Mouse (Mus musculus) embryonic facial prominence, embryonic 13.5 days (tissue): ENCODE data around the gene Ddx41. TPM values are rescaled to one million over a fixed set of nuclear protein-coding genes. Genes with fewer than 3 reads are reported as not detected.

Experiments used
- ATAC-seq: fragments of 200-750 bp; cut with Nextera tagmentation; 2 replicates; pipeline ENCODE4 v1.8.0; 2017; ENCODE audit warnings: low read depth; ENCODE audit not compliant: insufficient number of reproducible peaks, insufficient read depth, low FRiP score, low TSS enrichment
- H3K27ac ChIP-seq: fragments of 300-500 bp; sonication (generic); 2 replicates; pipeline ENCODE4 v1.5.1; 2015; ENCODE audit warnings: moderate library complexity, mild to moderate bottlenecking, inconsistent platforms
- H3K27me3 ChIP-seq: fragments of 300-500 bp; sonication (generic); 2 replicates; pipeline ENCODE4 v1.6.1; 2015; ENCODE audit warnings: mild to moderate bottlenecking, inconsistent platforms
- H3K36me3 ChIP-seq: fragments of 300-500 bp; sonication (generic); 2 replicates; pipeline ENCODE4 v1.6.1; 2015; ENCODE audit warnings: mild to moderate bottlenecking, inconsistent platforms
- H3K4me1 ChIP-seq: fragments of 300-500 bp; sonication (generic); 2 replicates; pipeline ENCODE4 v1.6.1; 2015; ENCODE audit warnings: inconsistent platforms
- H3K4me2 ChIP-seq: fragments of 300-500 bp; sonication (generic); 2 replicates; pipeline ENCODE4 v1.6.1; 2015; ENCODE audit warnings: moderate library complexity, mild to moderate bottlenecking, inconsistent platforms
- H3K4me3 ChIP-seq: fragments of 300-500 bp; sonication (generic); 2 replicates; pipeline ENCODE4 v1.5.1; 2015; ENCODE audit warnings: mild to moderate bottlenecking, inconsistent platforms
- H3K9ac ChIP-seq: fragments of 300-500 bp; sonication (generic); 2 replicates; pipeline ENCODE4 v1.6.1; 2015; ENCODE audit warnings: mild to moderate bottlenecking, inconsistent platforms
- H3K9me3 ChIP-seq: fragments of 300-500 bp; sonication (generic); 2 replicates; pipeline ENCODE4 v1.6.1; 2016; ENCODE audit warnings: inconsistent platforms
- WGBS: fragments of 180-500 bp; shearing (Covaris S2); methylation state at CpG from one replicate; pipeline ENCODE4 v1.1.7; 2015; ENCODE audit warnings: mixed read lengths; 5-methylcytosine and 5-hydroxymethylcytosine counted together
- polyA plus RNA-seq: library from polyadenylated mRNA; unstranded; fragments of >200 nt; fragmentation: Nextera tagmentation; extraction: Ambion mirVana; gene quantifications from 2 replicates; pipeline ENCODE4 v1.2.1, GENCODE M21; 2015

Gene Ddx41
- polyA plus RNA-seq, 1 experiment from 2014 or later, result 80.0 TPM

- no peak overlapping the region for H3K4me3 ChIP-seq
- peaks cover 21% of the 10 kb centered on the region for H3K4me1 ChIP-seq
- no peaks in the 10 kb centered on the region for H3K9me3 ChIP-seq
- no peak overlapping the region for H3K27ac ChIP-seq
- H3K9ac ChIP-seq, result no peak overlapping the region
- no peak for ATAC-seq
- WGBS, result 89% methylated on average over 2 of the region's 2 CpGs
- no peak overlapping the region for H3K4me2 ChIP-seq
- no peaks in the 10 kb centered on the region for H3K27me3 ChIP-seq
- peaks cover 25% of the 10 kb centered on the region for H3K36me3 ChIP-seq
Observed at GRCm38 (mm10) chr13:55567949-55568348, 31.5 kb upstream of the Ddx41 start.

GRCm38 (mm10) chr13:55567001-55567400, 30.5 kb upstream of the Ddx41 start:
- Histone ChIP-seq H3K9ac (no peak overlapping the region), H3K27me3 (no peaks in the 10 kb centered on the region), H3K4me1 (peaks cover 17% of the 10 kb centered on the region), H3K36me3 (peaks cover 27% of the 10 kb centered on the region), H3K4me2 (no peak overlapping the region), H3K4me3 (no peak overlapping the region), H3K27ac (no peak overlapping the region), H3K9me3 (no peaks in the 10 kb centered on the region)
- WGBS, result 88% methylated on average over 6 of the region's 6 CpGs
- ATAC-seq, result no peak

- Histone ChIP-seq H3K27me3 (no peaks in the 10 kb centered on the region), H3K36me3 (peaks cover 38% of the 10 kb centered on the region), H3K9me3 (no peaks in the 10 kb centered on the region), H3K9ac (no peak overlapping the region), H3K4me3 (no peak overlapping the region), H3K4me2 (no peak overlapping the region), H3K4me1 (peaks cover 4% of the 10 kb centered on the region; the same call in 1 of the 2 replicates), H3K27ac (no peak overlapping the region)
- no peak for ATAC-seq
- WGBS, result 59% methylated on average over 7 of the region's 7 CpGs
Observed at GRCm38 (mm10) chr13:55563266-55563879, 26.9 kb upstream of the Ddx41 start.

- H3K27ac ChIP-seq, result no peak overlapping the region
- peaks cover 67% of the 10 kb centered on the region for H3K36me3 ChIP-seq
- H3K4me3 ChIP-seq, result no peak overlapping the region
- H3K4me2 ChIP-seq, result no peak overlapping the region
- ATAC-seq, result no peak
- H3K4me1 ChIP-seq, result no peaks in the 10 kb centered on the region
- WGBS, result 90% methylated on average over 6 of the region's 6 CpGs
- H3K9me3 ChIP-seq, result no peaks in the 10 kb centered on the region
- no peaks in the 10 kb centered on the region for H3K27me3 ChIP-seq
- no peak overlapping the region for H3K9ac ChIP-seq
Observed at GRCm38 (mm10) chr13:55557499-55557898, 21.0 kb upstream of the Ddx41 start.

- 92% methylated on average over 9 of the region's 9 CpGs for WGBS
- peaks cover 76% of the 10 kb centered on the region for H3K36me3 ChIP-seq
- H3K27ac ChIP-seq, result no peak overlapping the region
- ATAC-seq, result no peak
- H3K4me2 ChIP-seq, result no peak overlapping the region
- no peak overlapping the region for H3K9ac ChIP-seq
- H3K27me3 ChIP-seq, result no peaks in the 10 kb centered on the region
- no peaks in the 10 kb centered on the region for H3K9me3 ChIP-seq
- H3K4me1 ChIP-seq, result no peaks in the 10 kb centered on the region
- no peak overlapping the region for H3K4me3 ChIP-seq
Observed at GRCm38 (mm10) chr13:55555921-55556320, 19.5 kb upstream of the Ddx41 start.

GRCm38 (mm10) chr13:55549061-55549460, 12.6 kb upstream of the Ddx41 start:
- no peak for ATAC-seq
- no peak overlapping the region for H3K4me3 ChIP-seq
- H3K4me1 ChIP-seq, result no peaks in the 10 kb centered on the region
- WGBS, result 86% methylated on average over 15 of the region's 15 CpGs
- no peaks in the 10 kb centered on the region for H3K9me3 ChIP-seq
- no peak overlapping the region for H3K9ac ChIP-seq
- H3K27ac ChIP-seq, result no peak overlapping the region
- no peaks in the 10 kb centered on the region for H3K27me3 ChIP-seq
- peaks cover 100% of the 10 kb centered on the region for H3K36me3 ChIP-seq
- no peak overlapping the region for H3K4me2 ChIP-seq

- no peak overlapping the region for H3K4me3 ChIP-seq
- 89% methylated on average over 5 of the region's 5 CpGs for WGBS
- no peak overlapping the region for H3K4me2 ChIP-seq
- ATAC-seq, result no peak
- H3K4me1 ChIP-seq, result no peaks in the 10 kb centered on the region
- H3K27me3 ChIP-seq, result no peaks in the 10 kb centered on the region
- no peak overlapping the region for H3K27ac ChIP-seq
- H3K9me3 ChIP-seq, result no peaks in the 10 kb centered on the region
- H3K36me3 ChIP-seq, result peaks cover 100% of the 10 kb centered on the region
- H3K9ac ChIP-seq, result no peak overlapping the region
Observed at GRCm38 (mm10) chr13:55548426-55548825, 12.0 kb upstream of the Ddx41 start.

- Histone ChIP-seq H3K4me2 (no peak overlapping the region), H3K27me3 (no peaks in the 10 kb centered on the region), H3K4me1 (no peaks in the 10 kb centered on the region), H3K27ac (no peak overlapping the region), H3K9me3 (no peaks in the 10 kb centered on the region), H3K36me3 (peaks cover 100% of the 10 kb centered on the region), H3K9ac (no peak overlapping the region), H3K4me3 (no peak overlapping the region)
- 96% methylated on average over 2 of the region's 2 CpGs for WGBS
- no peak for ATAC-seq
Observed at GRCm38 (mm10) chr13:55547916-55548315, 11.5 kb upstream of the Ddx41 start.

GRCm38 (mm10) chr13:55544792-55545191, 8.3 kb upstream of the Ddx41 start:
- Histone ChIP-seq H3K9me3 (no peaks in the 10 kb centered on the region), H3K4me2 (no peak overlapping the region), H3K9ac (no peak overlapping the region), H3K4me3 (no peak overlapping the region), H3K27ac (no peak overlapping the region), H3K27me3 (no peaks in the 10 kb centered on the region), H3K36me3 (peaks cover 100% of the 10 kb centered on the region), H3K4me1 (no peaks in the 10 kb centered on the region)
- ATAC-seq, result no peak
- 90% methylated on average over 6 of the region's 6 CpGs for WGBS

GRCm38 (mm10) chr13:55543447-55543846, 7.0 kb upstream of the Ddx41 start:
- 86% methylated on average over 8 of the region's 8 CpGs for WGBS
- H3K4me3 ChIP-seq, result no peak overlapping the region
- H3K27me3 ChIP-seq, result no peaks in the 10 kb centered on the region
- ATAC-seq, result no peak
- no peak overlapping the region for H3K4me2 ChIP-seq
- H3K9me3 ChIP-seq, result no peaks in the 10 kb centered on the region
- H3K27ac ChIP-seq, result no peak overlapping the region
- peaks cover 100% of the 10 kb centered on the region for H3K36me3 ChIP-seq
- H3K9ac ChIP-seq, result no peak overlapping the region
- no peaks in the 10 kb centered on the region for H3K4me1 ChIP-seq

- no peak for ATAC-seq
- no peak overlapping the region for H3K4me2 ChIP-seq
- 100% methylated on average over 4 of the region's 4 CpGs for WGBS
- no peaks in the 10 kb centered on the region for H3K9me3 ChIP-seq
- H3K27me3 ChIP-seq, result no peaks in the 10 kb centered on the region
- no peak overlapping the region for H3K27ac ChIP-seq
- no peak overlapping the region for H3K4me3 ChIP-seq
- no peaks in the 10 kb centered on the region for H3K4me1 ChIP-seq
- H3K9ac ChIP-seq, result no peak overlapping the region
- peaks cover 99% of the 10 kb centered on the region for H3K36me3 ChIP-seq
Observed at GRCm38 (mm10) chr13:55542891-55543290, 6.4 kb upstream of the Ddx41 start.

- H3K9me3 ChIP-seq, result no peaks in the 10 kb centered on the region
- WGBS, result 88% methylated on average over 2 of the region's 2 CpGs
- H3K36me3 ChIP-seq, result peaks cover 85% of the 10 kb centered on the region
- H3K4me3 ChIP-seq, result no peak overlapping the region
- ATAC-seq, result no peak
- peaks cover 3% of the 10 kb centered on the region; the same call in 1 of the 2 replicates for H3K4me1 ChIP-seq
- no peaks in the 10 kb centered on the region for H3K27me3 ChIP-seq
- H3K9ac ChIP-seq, result no peak overlapping the region
- H3K27ac ChIP-seq, result no peak overlapping the region
- H3K4me2 ChIP-seq, result no peak overlapping the region
Observed at GRCm38 (mm10) chr13:55540933-55541332, 4.5 kb upstream of the Ddx41 start.
